Mouse (Mus musculus): Measurements from ENCODE around the gene Lix1l. TPM values are rescaled to one million over a fixed set of nuclear protein-coding genes. Genes with fewer than 3 reads are reported as not detected.

Lix1l gene
- total RNA-seq, 2 experiments from 2014 or later: 29.3 to 52.1 TPM

DNA sequence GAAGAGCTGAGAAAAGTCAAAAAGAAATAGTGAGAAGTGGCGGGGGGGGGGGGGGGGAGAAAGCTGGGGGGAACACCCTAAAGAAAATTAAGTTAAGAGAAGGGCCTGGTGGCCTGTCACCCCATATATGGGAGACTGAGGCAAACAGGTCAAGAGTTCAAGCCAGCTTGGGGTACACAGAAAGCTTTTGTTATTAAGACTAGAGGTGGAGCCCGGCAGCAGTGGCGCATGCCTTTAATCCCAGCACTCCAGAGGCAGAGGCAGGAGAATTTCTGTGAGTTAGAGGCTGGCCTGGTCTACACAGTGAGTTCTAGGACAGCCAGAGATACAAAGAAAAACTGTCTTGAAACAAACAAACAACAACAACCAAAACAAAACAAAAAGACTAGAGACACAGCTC, 35.8 kb upstream of the Lix1l start:
- no peak for DNase-seq

DNA sequence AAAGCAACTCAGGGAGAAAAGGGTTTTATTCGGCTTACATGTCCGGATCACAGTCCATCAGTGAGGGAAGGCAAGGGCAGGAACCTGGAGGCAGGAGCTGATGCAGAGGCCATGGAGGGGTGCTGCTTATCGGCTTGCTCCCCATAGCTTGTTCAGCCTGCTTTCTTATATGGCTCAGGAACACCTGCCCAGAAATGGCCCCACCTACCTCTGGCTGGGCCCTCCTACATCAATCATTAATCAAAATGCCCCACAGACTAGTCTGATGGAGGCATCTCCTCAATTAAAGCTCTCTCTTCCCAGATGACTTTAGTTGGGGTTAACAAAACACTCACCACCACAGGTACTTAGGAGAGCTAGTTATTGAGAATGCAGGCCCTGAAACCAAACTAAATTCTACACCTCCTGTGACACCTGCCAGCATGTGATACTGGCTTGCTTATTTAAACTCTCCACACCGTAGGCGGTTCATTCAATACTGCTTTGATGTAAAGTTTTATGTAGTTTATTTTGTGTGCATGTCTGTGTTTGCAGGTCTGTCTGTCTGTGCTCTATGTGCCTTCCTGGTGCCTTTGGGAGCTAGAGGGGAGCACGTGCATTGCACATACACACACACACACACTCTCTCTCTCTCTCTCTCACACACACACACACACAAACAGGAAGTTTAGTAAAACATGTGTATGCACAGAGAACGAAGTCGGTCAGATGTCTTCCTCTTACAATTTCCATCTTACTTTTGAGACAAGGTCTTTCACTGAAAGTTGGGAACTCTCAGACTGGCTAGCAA, 34.1 kb upstream of the Lix1l start:
- DNase-seq: no peak

DNA sequence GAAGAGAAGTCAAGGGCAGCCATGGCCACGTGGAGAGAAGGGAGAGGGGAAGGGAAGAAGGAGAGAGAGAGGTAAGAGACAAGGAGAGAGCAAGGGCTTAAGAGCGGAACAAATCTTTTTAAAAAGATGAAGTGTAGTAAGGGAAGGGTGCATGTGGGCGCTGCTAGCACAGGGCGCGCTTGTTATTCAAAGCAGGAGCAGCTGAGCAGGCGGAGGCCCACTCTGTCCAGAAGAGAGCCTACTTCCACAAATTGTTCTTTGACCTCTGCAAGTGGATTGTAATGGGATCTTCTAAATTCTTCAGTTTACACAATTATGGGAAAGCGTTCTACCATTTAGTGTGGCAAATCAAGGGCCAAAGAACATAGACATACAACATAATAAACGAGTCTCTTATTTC, 32.3 kb upstream of the Lix1l start:
- DNase-seq: no peak

DNA sequence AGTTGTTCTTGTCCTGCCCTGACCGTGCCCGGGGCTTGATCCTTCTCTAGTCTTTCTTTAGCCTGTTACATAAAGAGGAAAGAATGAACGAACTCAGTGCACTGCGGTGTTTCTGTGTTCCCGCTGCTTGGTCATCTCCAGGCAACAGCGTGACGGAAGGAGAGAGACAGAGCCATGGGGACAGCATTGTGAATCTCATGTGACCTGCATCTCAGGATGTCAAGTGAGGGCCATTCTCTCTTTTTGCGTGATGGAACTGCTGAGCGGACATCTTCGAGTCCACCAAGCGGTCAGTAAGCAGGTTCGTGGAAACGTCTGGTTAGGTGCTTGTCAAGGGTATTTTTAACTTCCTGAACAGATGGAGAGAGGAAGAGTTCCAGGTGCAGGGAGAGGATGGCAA, 31.4 kb upstream of the Lix1l start:
- no peak for DNase-seq

DNA sequence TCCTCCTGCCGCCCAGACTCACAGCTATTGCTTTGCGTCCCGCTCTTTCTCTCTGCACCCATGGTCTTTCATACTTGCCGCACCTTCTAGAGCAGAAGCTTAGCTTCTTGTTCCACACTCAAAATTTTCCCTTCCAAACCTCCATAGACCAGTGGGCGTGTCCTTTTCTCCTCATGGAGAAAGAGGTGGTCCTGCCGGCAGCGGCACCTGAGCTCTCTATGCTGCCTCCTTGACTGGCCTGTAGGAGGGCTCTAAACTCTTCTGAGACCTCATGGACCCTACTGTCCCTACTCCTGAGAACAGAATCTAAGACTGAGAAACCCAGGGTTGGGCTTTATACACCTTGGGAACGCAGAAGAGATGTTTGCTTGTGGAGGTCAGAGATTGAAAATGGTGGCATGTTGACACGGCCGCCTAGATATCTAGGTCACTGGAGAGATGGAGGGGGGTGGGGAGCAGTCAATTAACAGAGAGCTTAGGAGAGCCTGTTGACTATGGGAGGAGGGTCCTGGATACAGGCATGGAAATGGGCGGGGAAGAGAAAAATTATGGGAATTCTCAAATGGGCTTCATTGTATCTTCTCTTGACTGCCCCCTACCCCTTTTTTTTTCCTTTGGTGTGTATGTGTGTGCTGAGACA, 30.9 kb upstream of the Lix1l start:
- no peak for DNase-seq

DNA sequence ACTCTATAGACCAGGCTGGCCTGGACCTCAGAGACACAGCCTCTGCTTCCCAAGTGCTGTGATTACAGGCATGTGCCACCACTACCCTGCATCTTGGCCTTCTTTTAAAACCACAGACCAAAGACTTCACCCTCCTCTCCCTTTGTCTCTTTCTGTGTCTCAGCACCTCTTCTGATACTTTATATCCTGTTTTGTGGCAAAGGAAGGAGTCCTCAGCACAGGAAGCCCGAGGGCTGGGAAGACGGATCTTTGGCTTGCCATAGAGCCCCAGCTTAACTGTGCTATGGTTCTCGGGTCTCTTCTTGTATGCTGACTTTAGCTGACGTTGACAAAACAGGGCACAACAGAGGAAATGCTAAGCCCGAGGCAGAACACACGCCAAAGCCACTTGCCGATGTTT, 30.3 kb upstream of the Lix1l start:
- no peak for DNase-seq

DNA sequence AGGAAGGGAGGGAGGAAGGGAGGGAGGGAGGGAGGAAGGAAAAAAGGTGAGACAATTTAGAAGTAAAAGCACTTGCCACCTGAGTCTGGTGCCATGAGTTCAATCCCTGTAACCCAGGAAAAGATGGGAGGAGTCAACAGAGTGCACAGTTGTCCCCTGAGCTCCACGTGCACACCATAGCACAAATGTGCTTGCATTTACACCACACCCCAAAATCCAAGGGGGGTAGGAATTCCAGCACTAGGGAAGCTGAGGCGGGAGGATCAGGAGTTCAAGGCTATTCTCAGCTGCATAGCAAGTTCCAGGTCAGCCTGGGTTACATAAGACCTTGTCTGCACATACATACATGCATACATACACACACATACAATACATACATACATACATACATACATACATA, 29.6 kb upstream of the Lix1l start:
- DNase-seq: no peak

DNA sequence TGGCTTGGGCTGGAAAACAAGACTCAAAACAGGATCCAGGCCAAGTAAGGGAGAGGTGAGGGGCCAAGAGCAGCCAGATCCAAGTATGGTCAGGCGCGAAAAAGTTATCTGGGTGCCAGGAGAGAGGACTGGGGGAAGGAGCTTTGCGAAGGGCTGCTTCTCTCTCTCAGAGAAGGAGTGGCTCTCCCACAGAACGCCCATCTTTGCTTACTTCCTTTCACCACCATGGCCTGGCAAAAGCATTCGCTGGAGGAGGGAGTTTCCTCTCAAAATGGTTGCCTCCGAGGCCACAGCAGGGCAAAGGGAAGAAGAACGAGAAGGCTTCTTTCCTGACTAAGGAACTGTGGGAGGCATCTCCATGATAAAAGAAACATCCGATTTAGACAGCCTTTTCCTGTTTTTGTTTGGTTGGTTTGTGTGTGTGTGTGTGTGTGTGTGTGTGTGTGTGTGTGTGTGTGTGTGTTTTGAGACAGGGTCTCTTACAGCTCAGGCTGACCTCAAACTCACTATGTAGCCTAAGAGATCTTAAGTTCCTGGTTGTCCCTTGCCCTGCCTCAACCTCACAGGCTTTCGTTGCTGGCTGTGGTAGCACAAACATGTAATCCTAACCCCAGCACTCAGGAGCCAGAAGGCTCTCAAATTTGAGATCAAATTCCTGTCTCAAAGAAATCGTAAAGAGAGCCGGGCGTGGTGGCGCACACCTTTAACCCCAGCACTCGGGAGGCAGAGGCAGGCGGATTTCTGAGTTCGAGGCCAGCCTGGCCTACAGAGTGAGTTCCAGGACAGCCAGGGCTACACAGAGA, 28.9 kb upstream of the Lix1l start:
- peak; percentile 40 to 64 for DNase-seq

DNA sequence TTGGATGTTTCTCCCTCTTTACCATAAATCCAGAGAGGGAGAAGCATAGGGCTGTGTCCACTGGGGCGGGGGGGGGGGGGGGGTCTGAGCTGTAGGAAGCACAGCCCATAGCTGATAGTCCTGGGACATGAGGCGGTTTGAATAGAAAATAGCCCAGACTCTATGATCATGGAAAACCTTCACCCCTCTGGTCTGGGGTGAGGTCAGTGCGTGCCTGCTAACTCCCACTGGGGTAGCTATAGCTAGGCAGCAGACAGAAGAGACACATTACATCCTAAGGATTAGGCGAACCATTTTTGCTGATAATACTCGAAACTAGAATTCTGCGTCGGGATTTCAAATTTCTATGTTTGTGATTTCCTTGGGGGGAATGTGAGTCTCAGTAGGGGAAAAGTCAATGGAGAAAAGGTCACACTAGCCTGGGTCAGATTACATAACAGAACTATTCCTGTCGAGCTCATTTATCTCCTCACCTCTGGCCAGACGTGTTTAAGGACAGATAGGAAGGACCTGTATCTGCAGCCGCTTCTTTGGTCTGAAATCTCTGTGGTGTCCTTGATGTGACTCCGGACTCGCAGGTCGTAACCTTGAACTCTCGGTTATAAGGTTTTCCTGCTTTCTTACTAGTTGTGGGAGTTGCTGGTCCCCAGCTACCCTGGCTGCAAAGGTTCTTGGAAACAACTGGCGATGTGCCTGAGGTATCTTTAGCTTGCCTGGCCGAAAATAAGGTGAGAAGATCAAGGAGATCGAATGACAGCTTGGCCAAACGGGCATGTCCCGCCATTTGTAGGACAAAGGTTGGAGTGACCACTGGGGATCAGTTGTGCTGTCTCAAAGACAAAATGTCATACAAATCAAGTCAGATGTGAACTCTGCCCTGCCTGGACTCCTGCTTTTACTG, 27.1 kb upstream of the Lix1l start:
- DNase-seq: peak; percentile 44 to 62

DNA sequence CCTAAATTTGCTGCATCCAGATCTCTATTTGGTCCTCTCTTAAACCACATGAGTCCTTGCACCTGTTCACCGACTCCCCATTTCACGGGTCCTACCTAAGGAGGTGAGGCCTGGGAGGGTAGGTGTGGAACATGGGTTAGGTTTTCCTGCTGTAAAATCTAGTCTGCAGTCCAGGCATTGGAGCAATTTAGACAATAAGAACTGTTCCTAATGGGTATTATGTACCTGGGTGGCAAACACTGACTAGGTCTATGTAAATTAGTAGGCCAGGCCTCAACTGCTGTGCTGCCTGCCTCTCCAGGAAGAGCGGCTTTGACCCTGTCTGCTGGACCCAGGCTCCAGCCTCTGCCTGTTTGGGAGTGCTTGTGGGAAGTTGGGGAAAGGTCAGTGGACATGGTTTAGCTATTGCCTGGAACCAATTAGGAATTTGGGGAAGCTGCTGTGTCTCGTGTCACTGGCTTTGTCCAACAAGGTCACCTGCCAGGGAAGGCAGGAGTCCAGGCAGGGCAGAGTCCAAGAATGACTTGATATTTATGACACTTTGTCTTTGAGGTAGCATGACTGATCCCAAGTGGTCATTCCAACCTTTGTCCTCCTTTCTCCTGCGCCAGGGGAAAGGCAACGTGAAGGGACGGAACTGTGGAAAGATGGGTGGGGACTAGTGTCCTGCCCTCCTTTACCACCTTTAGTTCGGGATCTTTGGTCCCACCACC, 25.5 kb upstream of the Lix1l start:
- peak; percentile 53 to 65 for DNase-seq

DNA sequence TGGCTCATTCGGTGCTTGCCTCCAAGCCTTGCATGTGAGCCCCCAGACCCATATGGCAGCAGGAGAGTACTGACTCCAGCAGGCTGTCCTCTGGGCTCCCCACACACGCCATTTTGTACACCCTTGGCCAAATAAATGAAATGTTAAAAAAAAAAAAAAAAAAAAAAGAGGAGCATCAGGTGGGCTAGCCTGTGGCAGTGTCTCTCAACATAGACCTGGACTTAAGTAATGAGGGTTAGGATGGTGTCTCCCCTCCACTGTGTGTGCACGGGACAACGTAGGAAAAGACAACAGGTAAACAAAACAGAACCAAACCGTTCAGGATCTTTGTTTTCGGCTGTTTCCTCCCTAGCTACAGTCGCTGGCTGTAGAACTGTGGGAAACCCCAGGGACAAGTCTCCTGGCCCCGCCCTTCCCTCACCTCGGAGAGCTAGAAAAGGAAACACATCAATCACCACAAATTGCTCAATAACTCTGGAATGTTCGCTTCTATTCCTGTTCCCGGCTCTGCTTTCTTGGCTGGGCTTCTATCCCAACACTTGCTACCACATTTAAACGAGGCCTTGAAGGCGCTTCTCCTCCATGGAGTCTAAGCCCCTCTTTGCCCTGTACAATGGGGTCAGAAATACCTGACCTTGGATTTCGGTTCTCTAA, 24.8 kb upstream of the Lix1l start:
- DNase-seq: peak; percentile 80 to 88

DNA sequence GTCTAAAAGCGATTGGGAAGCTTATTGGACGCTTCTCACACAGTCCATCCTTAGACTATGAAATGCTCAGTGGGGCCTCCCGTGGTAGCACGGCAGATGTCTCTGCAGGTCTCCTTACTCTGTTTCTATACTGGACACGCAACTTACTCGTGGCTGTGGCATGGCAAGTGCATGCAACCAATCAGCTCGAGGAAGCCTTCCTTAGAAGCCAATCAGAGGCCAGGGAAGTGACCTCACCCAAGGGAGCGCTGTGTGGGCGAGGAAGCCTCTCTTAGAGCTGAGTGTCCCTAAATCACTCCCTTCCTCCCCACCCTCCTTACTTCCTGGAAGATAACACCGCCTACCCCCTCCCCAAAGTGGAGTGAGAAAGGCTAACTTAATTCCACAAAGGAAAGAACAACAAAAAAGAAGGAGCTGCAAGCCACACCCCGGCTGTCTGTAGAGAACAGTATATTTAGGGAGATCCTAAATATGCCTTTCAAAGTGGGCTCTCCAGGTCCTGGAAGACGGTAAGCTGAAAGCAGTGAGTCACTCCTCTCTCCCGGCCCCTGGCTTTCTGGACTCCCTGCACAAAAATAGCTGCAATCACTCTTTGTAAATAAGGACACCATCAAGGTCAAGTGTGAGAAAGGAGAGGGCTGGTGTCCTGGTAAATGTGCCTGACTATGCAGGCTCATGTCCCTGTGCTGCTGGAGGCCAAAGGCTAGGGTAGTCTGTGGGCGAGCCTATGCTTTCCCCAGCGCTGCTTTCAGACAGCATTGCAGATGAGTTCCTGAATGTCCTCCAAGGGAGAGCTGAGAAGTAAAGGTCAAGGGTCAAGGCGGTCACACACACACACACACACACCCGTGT, 24.0 kb upstream of the Lix1l start, which contains the start of gene Gm16253:
Gene Gm16253, plus strand, starts transcription at position 295 of the 852 bp plus-strand sequence.
- DNase-seq: peak; percentile 89 to 90

DNA sequence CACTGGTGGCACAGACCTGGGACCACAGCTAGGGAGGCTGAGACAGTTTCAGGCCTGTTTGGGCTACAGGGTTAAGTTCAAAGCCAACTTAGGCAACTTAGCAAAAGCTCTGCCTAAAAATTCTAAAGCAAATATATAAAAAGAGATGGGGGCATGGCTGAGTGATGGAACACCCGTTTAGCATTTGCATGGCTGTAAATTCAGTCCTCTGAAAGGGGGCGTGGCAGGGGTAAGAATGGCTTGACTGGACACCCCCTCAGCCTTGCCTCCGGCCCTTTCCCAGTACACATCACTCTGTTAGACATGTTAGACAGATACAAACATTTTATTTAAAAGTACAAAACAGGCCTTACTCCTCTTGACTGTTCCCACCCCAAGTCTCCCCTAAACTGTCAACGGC, 23.4 kb upstream of the Lix1l start:
- no peak for DNase-seq

DNA sequence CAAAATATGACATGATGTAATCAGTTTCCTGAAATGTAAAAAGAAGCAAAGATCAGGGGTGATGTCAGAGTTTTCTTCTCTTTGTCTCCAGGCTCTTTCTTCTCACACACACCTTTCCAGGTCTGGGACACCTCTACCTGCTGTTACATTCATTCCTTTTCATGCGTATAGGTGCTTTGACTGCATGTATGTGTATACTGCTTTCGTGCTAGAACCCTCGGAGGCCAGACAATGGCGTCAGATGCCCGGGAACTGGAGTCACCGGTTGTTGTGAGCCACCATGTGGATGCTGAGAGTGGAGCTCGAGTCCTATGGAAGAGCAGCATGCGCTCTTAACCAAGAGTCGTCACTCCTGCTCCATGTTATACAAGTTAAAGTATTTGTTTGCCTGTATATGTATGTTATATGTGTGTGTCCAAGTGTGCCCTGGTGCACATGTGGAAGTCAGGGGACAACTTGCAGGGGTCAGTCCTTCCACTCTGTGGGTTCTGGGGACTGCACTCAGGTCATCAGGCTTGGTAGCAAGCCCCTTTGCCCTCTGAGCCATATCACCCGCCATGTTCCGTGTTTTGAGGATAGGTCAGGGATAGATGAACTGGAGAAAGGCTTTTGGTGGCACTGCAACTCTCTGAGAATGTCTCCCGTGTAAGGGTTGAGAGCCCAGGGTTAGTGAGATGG, 22.2 kb upstream of the Lix1l start:
- no peak for DNase-seq

DNA sequence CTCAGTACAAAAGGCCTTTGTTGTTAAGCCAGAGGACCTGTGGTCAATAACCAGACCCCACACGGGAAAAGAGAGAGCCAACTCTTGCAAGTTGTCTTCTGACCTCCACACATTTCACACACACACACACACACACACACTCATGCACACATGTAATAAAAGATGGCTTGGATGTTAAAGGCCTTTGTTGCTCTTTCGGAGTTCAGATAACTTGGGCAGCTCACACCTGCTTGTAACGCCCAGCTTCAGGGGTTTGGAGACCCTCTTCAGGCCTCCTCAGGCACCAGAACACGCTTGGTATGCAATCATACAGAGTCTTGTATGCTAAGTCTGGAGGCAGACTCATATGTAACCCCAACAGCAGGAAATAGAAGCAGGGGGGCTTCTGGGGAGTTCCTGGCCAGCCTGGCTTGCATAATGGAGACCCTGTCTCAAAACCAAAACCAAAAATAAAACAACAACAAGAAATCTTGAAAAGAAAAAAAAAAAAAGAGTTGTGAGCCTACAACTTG, 21.7 kb upstream of the Lix1l start:
- DNase-seq: no peak

DNA sequence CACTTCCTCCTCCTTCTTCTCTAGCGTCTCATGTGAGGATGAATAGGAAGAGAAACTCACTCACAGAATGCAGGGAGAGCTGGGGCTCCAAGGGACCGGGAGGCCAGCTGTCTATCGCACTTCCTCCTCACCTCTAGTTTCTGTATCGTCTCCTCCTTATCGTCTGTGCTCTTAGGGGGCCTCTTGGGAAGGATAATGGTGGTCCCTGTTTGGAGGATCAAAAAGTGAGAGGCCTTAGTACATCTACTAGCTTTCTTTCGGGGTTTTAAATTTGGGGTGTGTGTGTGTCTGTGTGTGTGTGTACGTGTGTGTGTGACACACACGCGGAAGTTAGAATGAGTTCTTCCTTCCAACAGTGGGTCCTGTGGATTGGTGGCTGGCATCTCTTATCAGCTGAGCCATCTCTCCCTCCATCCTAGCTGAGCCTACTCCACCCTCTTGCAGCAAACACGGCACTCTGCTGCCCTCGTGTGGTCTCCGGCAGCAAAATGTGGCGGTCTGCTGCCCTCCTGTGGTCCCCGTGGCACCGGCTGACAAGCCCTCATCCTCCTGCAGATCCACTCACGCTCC, 21.0 kb upstream of the Lix1l start:
- DNase-seq: peak; percentile 92 to 93

DNA sequence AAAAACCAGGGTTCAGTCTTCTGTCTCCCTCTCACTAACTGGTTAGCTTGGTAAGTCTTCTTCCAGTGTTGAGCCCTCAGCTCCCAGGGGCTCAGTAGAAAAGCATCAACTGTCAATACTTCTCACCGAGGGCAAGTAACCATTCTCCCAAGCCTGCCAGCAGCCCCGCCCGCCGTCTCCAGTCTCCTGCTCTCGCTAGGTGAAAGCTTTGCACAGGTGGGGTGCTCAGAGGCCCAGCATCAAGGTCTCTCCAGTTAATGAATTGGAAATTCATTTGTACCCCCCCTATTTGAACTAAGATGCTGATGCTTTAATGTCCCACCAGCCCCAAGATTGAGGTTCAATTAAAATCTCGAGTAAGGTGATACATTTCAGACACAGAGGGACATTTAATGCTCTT, 19.8 kb upstream of the Lix1l start:
- DNase-seq: no peak

DNA sequence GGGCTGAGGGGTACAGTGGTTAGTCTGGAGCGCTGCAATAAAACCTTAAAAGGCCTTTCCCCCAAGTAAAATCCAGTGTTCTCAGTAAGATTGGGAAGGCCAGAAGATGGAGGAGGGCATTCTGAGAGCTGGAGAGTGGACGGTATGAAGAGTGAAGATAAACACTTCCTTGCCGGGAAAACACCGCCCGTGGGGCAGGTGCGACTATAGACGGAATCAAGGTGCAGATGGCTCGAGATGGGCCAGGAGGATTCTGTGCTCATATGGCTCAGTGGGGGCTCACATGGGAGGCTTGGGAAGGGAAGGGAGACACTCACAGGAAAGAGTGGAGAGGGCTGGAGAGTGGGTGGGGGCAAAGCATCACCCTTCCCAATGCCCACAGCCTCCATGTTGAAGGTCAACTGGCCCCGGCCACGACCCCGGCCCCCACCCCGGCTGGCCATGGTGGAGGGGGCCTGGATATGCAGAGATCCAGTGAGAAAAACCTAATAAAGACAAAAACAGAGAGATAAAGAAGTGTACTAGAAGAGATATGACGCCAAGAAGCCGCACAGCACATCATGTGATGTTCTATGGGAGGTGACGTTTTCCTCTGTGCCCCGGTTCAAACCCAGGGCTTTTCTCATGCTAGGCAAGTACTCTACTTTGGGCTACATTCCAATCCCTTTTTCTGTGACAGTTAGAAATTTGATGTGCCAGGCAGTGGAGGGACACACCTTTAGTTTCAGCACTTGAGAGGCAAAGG, 19.0 kb upstream of the Lix1l start:
- no peak for DNase-seq

All from adrenal gland, postnatal 36 days (tissue).